Mouse (Mus musculus) CD4-positive, CD25-positive, alpha-beta regulatory T cell, adult 9 weeks (primary cell): Measurements from ENCODE around the gene Alas2. TPM values are rescaled to one million over a fixed set of nuclear protein-coding genes. Genes with fewer than 3 reads are reported as not detected.

Source experiments
- polyA plus RNA-seq: library from polyadenylated mRNA; unstranded; fragments of 100-300 nt; shearing (Covaris generic); gene quantifications from one replicate; pipeline ENCODE4 v1.2.1, GENCODE M21; 2017

Gene Alas2
- 2.3 TPM for polyA plus RNA-seq

GRCm38 (mm10) chrX:150547239-150547638 lies at the start of gene Alas2:
Alas2 (plus strand) TSS chrX:150547375.

GRCm38 (mm10) chrX:150588023-150588764 lies 41.0 kb downstream of the Alas2 start, which contains the start of gene Pfkfb1:
Pfkfb1 (plus strand) TSS chrX:150588229.

GRCm38 (mm10) chrX:150589696-150590095 lies 42.5 kb downstream of the Alas2 start, which contains the start of gene Apex2:
Apex2 (minus strand) TSS chrX:150589868.

Other genes starting within 250 kb of the Alas2 start
- gene Tmem29, start 88.2 kb upstream of the Alas2 start, polyA plus RNA-seq = 14.8 TPM
- gene Pfkfb1, start 40.9 kb downstream of the Alas2 start, polyA plus RNA-seq = 7.5 TPM
- 19.5 TPM for gene Apex2, start 42.5 kb downstream of the Alas2 start, polyA plus RNA-seq
- gene Tro, start 110.2 kb downstream of the Alas2 start, polyA plus RNA-seq = not detected